Mouse (Mus musculus): ENCODE data around the gene Cryzl2. TPM values are rescaled to one million over a fixed set of nuclear protein-coding genes. Genes with fewer than 3 reads are reported as not detected.

Gene Cryzl2
- total RNA-seq, 1 experiment: 6.9 TPM

- DNase-seq (ENCODE audit: low read depth, low spot score): no peak
- in situ Hi-C loops (cut with MboI; ENCODE audit: low sequenced_read_pairs in 2 of 2, unreplicated experiment in 2 of 2): no loop called here
- TF ChIP-seq CHD2 (IDR thresholded peaks at IDR 0.05; ENCODE audit: low read depth, low read length) (no peak), HCFC1 (IDR thresholded peaks at IDR 0.05; ENCODE audit: borderline replicate concordance, insufficient read depth, low read length) (no peak), MAFK (IDR thresholded peaks at IDR 0.05; ENCODE audit: insufficient read depth, low read depth, low read length) (no peak), ZNF384 (IDR thresholded peaks at IDR 0.05; ENCODE audit: low read depth, low read length) (no peak)
Observed at GRCm38 (mm10) chr1:157438290-157438689, 20.1 kb upstream of the Cryzl2 start.

GRCm38 (mm10) chr1:157439101-157439500, 19.3 kb upstream of the Cryzl2 start:
- Histone ChIP-seq H3K9ac (ENCODE audit: insufficient read depth, low read depth, low read length, poor library complexity, severe bottlenecking) (no peak overlapping the region), H3K36me3 (ENCODE audit: control insufficient read depth, insufficient read depth, low read length, poor library complexity, severe bottlenecking) (no peaks in the 10 kb centered on the region), H3K9me3 (ENCODE audit: control insufficient read depth, insufficient read depth, low read depth, low read length) (no peaks in the 10 kb centered on the region), H3K4me1 (ENCODE audit: control insufficient read depth in 2 of 2, insufficient read depth in 2 of 2, low read length in 2 of 2, poor library complexity in 1 of 2) (peaks cover 7 to 14% of the 10 kb centered on the region in 2 experiments; a peak in 3 of 4 replicates), H3K4me3 (ENCODE audit: insufficient read depth in 1 of 2, low read depth in 1 of 2, low read length in 2 of 2, poor library complexity in 1 of 2, severe bottlenecking in 1 of 2) (no peak overlapping the region), H3K27ac (ENCODE audit: insufficient read depth, low read depth, low read length, poor library complexity, severe bottlenecking) (no peak overlapping the region)
- no peak for TF ChIP-seq HCFC1 (IDR thresholded peaks at IDR 0.05; ENCODE audit: borderline replicate concordance, insufficient read depth, low read length)
- no peak for TF ChIP-seq CHD2 (IDR thresholded peaks at IDR 0.05; ENCODE audit: low read depth, low read length)
- TF ChIP-seq ZNF384 (IDR thresholded peaks at IDR 0.05; ENCODE audit: low read depth, low read length): no peak
- no peak for TF ChIP-seq ZC3H11A (IDR thresholded peaks at IDR 0.05; ENCODE audit: borderline replicate concordance, low read depth, low read length)
- in situ Hi-C loops (cut with MboI; ENCODE audit: low sequenced_read_pairs in 2 of 2, unreplicated experiment in 2 of 2): no loop called here
- DNase-seq (ENCODE audit: low read depth, low spot score): no peak

More at GRCm38 (mm10) chr1:157438290-157438689, 20.1 kb upstream of the Cryzl2 start:
- Histone ChIP-seq H3K4me1 (ENCODE audit: control insufficient read depth in 2 of 2, insufficient read depth in 2 of 2, low read length in 2 of 2, poor library complexity in 1 of 2) (peaks cover 7 to 15% of the 10 kb centered on the region in 2 experiments; a peak in 3 of 4 replicates), H3K36me3 (ENCODE audit: control insufficient read depth, insufficient read depth, low read length, poor library complexity, severe bottlenecking) (no peaks in the 10 kb centered on the region), H3K9me3 (ENCODE audit: control insufficient read depth, insufficient read depth, low read depth, low read length) (no peaks in the 10 kb centered on the region), H3K9ac (ENCODE audit: insufficient read depth, low read depth, low read length, poor library complexity, severe bottlenecking) (no peak overlapping the region), H3K27ac (ENCODE audit: insufficient read depth, low read depth, low read length, poor library complexity, severe bottlenecking) (no peak overlapping the region), H3K4me3 (ENCODE audit: insufficient read depth in 1 of 2, low read depth in 1 of 2, low read length in 2 of 2, poor library complexity in 1 of 2, severe bottlenecking in 1 of 2) (no peak overlapping the region)

- Histone ChIP-seq H3K9ac (ENCODE audit: insufficient read depth, low read depth, low read length, poor library complexity, severe bottlenecking) (0 out of 2 replicates have a peak overlapping the region, but pooled peaks have one; percentile 15), H3K36me3 (ENCODE audit: control insufficient read depth, insufficient read depth, low read length, poor library complexity, severe bottlenecking) (no peaks in the 10 kb centered on the region), H3K9me3 (ENCODE audit: control insufficient read depth, insufficient read depth, low read depth, low read length) (no peaks in the 10 kb centered on the region), H3K4me1 (ENCODE audit: control insufficient read depth in 2 of 2, insufficient read depth in 2 of 2, low read length in 2 of 2, poor library complexity in 1 of 2) (peaks cover 11 to 16% of the 10 kb centered on the region in 2 experiments; a peak in 3 of 4 replicates), H3K27ac (ENCODE audit: insufficient read depth, low read depth, low read length, poor library complexity, severe bottlenecking) (no peak overlapping the region), H3K4me3 (ENCODE audit: insufficient read depth in 1 of 2, low read depth in 1 of 2, low read length in 2 of 2, poor library complexity in 1 of 2, severe bottlenecking in 1 of 2) (peak overlapping the region; percentile 3 to 52; a peak in 2 of 4 replicates)
- no peak for DNase-seq (ENCODE audit: low read depth, low spot score)
- in situ Hi-C loops (cut with MboI; ENCODE audit: low sequenced_read_pairs in 2 of 2, unreplicated experiment in 2 of 2): no loop called here
- no peak for TF ChIP-seq ZC3H11A (IDR thresholded peaks at IDR 0.05; ENCODE audit: borderline replicate concordance, low read depth, low read length)
- no peak for TF ChIP-seq ZNF384 (IDR thresholded peaks at IDR 0.05; ENCODE audit: low read depth, low read length)
- no peak for TF ChIP-seq HCFC1 (IDR thresholded peaks at IDR 0.05; ENCODE audit: borderline replicate concordance, insufficient read depth, low read length)
Observed at GRCm38 (mm10) chr1:157439973-157440641, 18.3 kb upstream of the Cryzl2 start.

- Histone ChIP-seq H3K36me3 (ENCODE audit: control insufficient read depth, insufficient read depth, low read length, poor library complexity, severe bottlenecking) (no peaks in the 10 kb centered on the region), H3K27ac (ENCODE audit: insufficient read depth, low read depth, low read length, poor library complexity, severe bottlenecking) (no peak overlapping the region), H3K4me3 (ENCODE audit: insufficient read depth in 1 of 2, low read depth in 1 of 2, low read length in 2 of 2, poor library complexity in 1 of 2, severe bottlenecking in 1 of 2) (no peak overlapping the region), H3K9ac (ENCODE audit: insufficient read depth, low read depth, low read length, poor library complexity, severe bottlenecking) (no peak overlapping the region), H3K4me1 (ENCODE audit: control insufficient read depth in 2 of 2, insufficient read depth in 2 of 2, low read length in 2 of 2, poor library complexity in 1 of 2) (peaks cover 11 to 16% of the 10 kb centered on the region in 2 experiments; a peak in 3 of 4 replicates), H3K9me3 (ENCODE audit: control insufficient read depth, insufficient read depth, low read depth, low read length) (no peaks in the 10 kb centered on the region)
- in situ Hi-C loops (cut with MboI; ENCODE audit: low sequenced_read_pairs in 2 of 2, unreplicated experiment in 2 of 2): no loop called here
- TF ChIP-seq MAFK (IDR thresholded peaks at IDR 0.05; ENCODE audit: insufficient read depth, low read depth, low read length) (no peak), ZC3H11A (IDR thresholded peaks at IDR 0.05; ENCODE audit: borderline replicate concordance, low read depth, low read length) (no peak), CHD2 (IDR thresholded peaks at IDR 0.05; ENCODE audit: low read depth, low read length) (no peak), ZNF384 (IDR thresholded peaks at IDR 0.05; ENCODE audit: low read depth, low read length) (no peak), HCFC1 (IDR thresholded peaks at IDR 0.05; ENCODE audit: borderline replicate concordance, insufficient read depth, low read length) (no peak)
- DNase-seq (ENCODE audit: low read depth, low spot score): no peak
Observed at GRCm38 (mm10) chr1:157443026-157443722, 15.2 kb upstream of the Cryzl2 start.

Measured in ES-E14 (cell line).